Mouse (Mus musculus): Measurements from ENCODE around the gene Bola1.

GRCm38 (mm10) chr3:96192977-96193376 lies 26.5 kb downstream of the Bola1 start:
- TF ChIP-seq POLR2A (IDR thresholded peaks at IDR 0.05; ENCODE audit: control insufficient read depth, low read depth, low read length) (no peak), CTCF (IDR thresholded peaks at IDR 0.05; ENCODE audit: control insufficient read depth, insufficient read depth, insufficient replicate concordance, low read depth, low read length) (no peak)

All from testis, adult 2 months (tissue).